Mouse (Mus musculus): ENCODE data around the gene Man1c1. TPM values are rescaled to one million over a fixed set of nuclear protein-coding genes. Genes with fewer than 3 reads are reported as not detected.

Gene Man1c1
- polyA plus RNA-seq, 1 experiment: 6.7 TPM

- Histone ChIP-seq H3K79me2 (ENCODE audit: control insufficient read depth, insufficient read depth) (no peaks in the 10 kb centered on the region), H3K4me3 (ENCODE audit: insufficient read depth, poor library complexity, severe bottlenecking) (no peak overlapping the region), H3K79me3 (ENCODE audit: low read depth) (no peaks in the 10 kb centered on the region), H3K27me3 (ENCODE audit: control insufficient read depth, insufficient read depth, insufficient read length) (no peaks in the 10 kb centered on the region), H3K36me3 (ENCODE audit: control insufficient read depth, insufficient read depth) (no peaks in the 10 kb centered on the region), H3ac (ENCODE audit: control insufficient read depth, insufficient read length, low read depth) (no peak overlapping the region)
- TF ChIP-seq MYOD1 (IDR thresholded peaks at IDR 0.05; ENCODE audit: control insufficient read depth, insufficient read length, low read depth) (peak; percentile 78), CTCF (IDR thresholded peaks at IDR 0.05; ENCODE audit: control insufficient read depth, insufficient read depth, insufficient read length) (no peak)
Observed at GRCm38 (mm10) chr4:134734038-134734628, 30.0 kb upstream of the Man1c1 start.

GRCm38 (mm10) chr4:134733371-134733770 is 29.3 kb upstream of the Man1c1 start:
- TF ChIP-seq MAX (IDR thresholded peaks at IDR 0.05) (no peak), CEBPB (IDR thresholded peaks at IDR 0.05; ENCODE audit: low read depth) (no peak)
- no peak overlapping the region for H3ac ChIP-seq (ENCODE audit: control insufficient read depth, insufficient read length, low read depth)
- no peaks in the 10 kb centered on the region for H3K79me3 ChIP-seq (ENCODE audit: low read depth)
- H3K36me3 ChIP-seq (ENCODE audit: control insufficient read depth, insufficient read depth): no peaks in the 10 kb centered on the region
- no peaks in the 10 kb centered on the region for H3K27me3 ChIP-seq (ENCODE audit: control insufficient read depth, insufficient read depth, insufficient read length)
- H3K4me3 ChIP-seq (ENCODE audit: insufficient read depth, poor library complexity, severe bottlenecking): no peak overlapping the region
- H3K79me2 ChIP-seq (ENCODE audit: control insufficient read depth, insufficient read depth): no peaks in the 10 kb centered on the region

GRCm38 (mm10) chr4:134730106-134730505 is 26.0 kb upstream of the Man1c1 start:
- H3K36me3 ChIP-seq (ENCODE audit: control insufficient read depth, insufficient read depth): no peaks in the 10 kb centered on the region
- no peaks in the 10 kb centered on the region for H3K79me2 ChIP-seq (ENCODE audit: control insufficient read depth, insufficient read depth)
- H3K27me3 ChIP-seq (ENCODE audit: control insufficient read depth, insufficient read depth, insufficient read length): no peaks in the 10 kb centered on the region
- no peak overlapping the region for H3K4me3 ChIP-seq (ENCODE audit: insufficient read depth, poor library complexity, severe bottlenecking)
- no peaks in the 10 kb centered on the region for H3K79me3 ChIP-seq (ENCODE audit: low read depth)
- no peak overlapping the region for H3ac ChIP-seq (ENCODE audit: control insufficient read depth, insufficient read length, low read depth)
- no peak for TF ChIP-seq FOSL1 (IDR thresholded peaks at IDR 0.05; ENCODE audit: insufficient read depth, low read length, poor library complexity, severe bottlenecking)

- no peaks in the 10 kb centered on the region for H3K27me3 ChIP-seq (ENCODE audit: control insufficient read depth, insufficient read depth, insufficient read length)
- no peak overlapping the region for H3ac ChIP-seq (ENCODE audit: control insufficient read depth, insufficient read length, low read depth)
- peak; percentile 45 for TF ChIP-seq CTCF (IDR thresholded peaks at IDR 0.05; ENCODE audit: control insufficient read depth, insufficient read depth, insufficient read length)
- TF ChIP-seq CEBPB (IDR thresholded peaks at IDR 0.05; ENCODE audit: low read depth): no peak
- H3K4me3 ChIP-seq (ENCODE audit: insufficient read depth, poor library complexity, severe bottlenecking): no peak overlapping the region
- no peaks in the 10 kb centered on the region for H3K79me2 ChIP-seq (ENCODE audit: control insufficient read depth, insufficient read depth)
- no peaks in the 10 kb centered on the region for H3K79me3 ChIP-seq (ENCODE audit: low read depth)
- no peaks in the 10 kb centered on the region for H3K36me3 ChIP-seq (ENCODE audit: control insufficient read depth, insufficient read depth)
Observed at GRCm38 (mm10) chr4:134725735-134726345, 21.8 kb upstream of the Man1c1 start.

GRCm38 (mm10) chr4:134724974-134725373 is 20.9 kb upstream of the Man1c1 start:
- H3ac ChIP-seq (ENCODE audit: control insufficient read depth, insufficient read length, low read depth): no peak overlapping the region
- no peak for TF ChIP-seq MYOG (IDR thresholded peaks at IDR 0.05; ENCODE audit: control insufficient read depth, extremely low read depth, insufficient read length)
- no peak for TF ChIP-seq CEBPB (IDR thresholded peaks at IDR 0.05; ENCODE audit: low read depth)
- TF ChIP-seq FOSL1 (IDR thresholded peaks at IDR 0.05; ENCODE audit: insufficient read depth, low read length, poor library complexity, severe bottlenecking): no peak
- no peak for TF ChIP-seq CTCF (IDR thresholded peaks at IDR 0.05; ENCODE audit: control insufficient read depth, insufficient read depth, insufficient read length)
- TF ChIP-seq MAX (IDR thresholded peaks at IDR 0.05): no peak
- TF ChIP-seq USF1 (IDR thresholded peaks at IDR 0.05; ENCODE audit: low read depth): no peak
- no peak for TF ChIP-seq MYOD1 (IDR thresholded peaks at IDR 0.05; ENCODE audit: control insufficient read depth, insufficient read length, low read depth)
- no peaks in the 10 kb centered on the region for H3K36me3 ChIP-seq (ENCODE audit: control insufficient read depth, insufficient read depth)
- H3K4me3 ChIP-seq (ENCODE audit: insufficient read depth, poor library complexity, severe bottlenecking): no peak overlapping the region
- no peaks in the 10 kb centered on the region for H3K27me3 ChIP-seq (ENCODE audit: control insufficient read depth, insufficient read depth, insufficient read length)
- no peaks in the 10 kb centered on the region for H3K79me3 ChIP-seq (ENCODE audit: low read depth)
- no peaks in the 10 kb centered on the region for H3K79me2 ChIP-seq (ENCODE audit: control insufficient read depth, insufficient read depth)

- Histone ChIP-seq H3K36me3 (ENCODE audit: control insufficient read depth, insufficient read depth) (no peaks in the 10 kb centered on the region), H3K79me2 (ENCODE audit: control insufficient read depth, insufficient read depth) (no peaks in the 10 kb centered on the region)
- TF ChIP-seq FOSL1 (IDR thresholded peaks at IDR 0.05; ENCODE audit: insufficient read depth, low read length, poor library complexity, severe bottlenecking) (no peak), USF1 (IDR thresholded peaks at IDR 0.05; ENCODE audit: low read depth) (no peak), MYOG (IDR thresholded peaks at IDR 0.05; ENCODE audit: control insufficient read depth, extremely low read depth, insufficient read length) (no peak), MAX (IDR thresholded peaks at IDR 0.05) (no peak), CTCF (IDR thresholded peaks at IDR 0.05; ENCODE audit: control insufficient read depth, insufficient read depth, insufficient read length) (no peak), CEBPB (IDR thresholded peaks at IDR 0.05; ENCODE audit: low read depth) (no peak), MYOD1 (IDR thresholded peaks at IDR 0.05; ENCODE audit: control insufficient read depth, insufficient read length, low read depth) (no peak)
Observed at GRCm38 (mm10) chr4:134723251-134723650, 19.2 kb upstream of the Man1c1 start.

More at GRCm38 (mm10) chr4:134723251-134723650, 19.2 kb upstream of the Man1c1 start:
- Histone ChIP-seq H3K4me3 (ENCODE audit: insufficient read depth, poor library complexity, severe bottlenecking) (no peak overlapping the region), H3K79me3 (ENCODE audit: low read depth) (no peaks in the 10 kb centered on the region), H3K27me3 (ENCODE audit: control insufficient read depth, insufficient read depth, insufficient read length) (no peaks in the 10 kb centered on the region), H3ac (ENCODE audit: control insufficient read depth, insufficient read length, low read depth) (no peak overlapping the region)
